Comparison of ENCODE assay signal across 28 mouse cellular contexts in genomic region chr19:46658851-46659250, GRCm38 (mm10). TPM values are rescaled to one million over a fixed set of nuclear protein-coding genes. Genes with fewer than 3 reads are reported as not detected.
A peak's percentile ranks its signal among the peaks of the same experiment; 100 is the strongest.
DNase-seq lines count a peak whose midpoint lies in the region; ATAC-seq and TF ChIP-seq lines count a peak whose summit lies in the region.
"Had no signal": no experiment of that assay in that cellular context is flagged by ENCODE, and none has a peak within 500 bp of the region (broad histone marks: within the 10 kb centered on the region; RNA-seq: fewer than 3 reads in every experiment).

No protein-coding gene starts in this region.

- peaks cover 29% of the 10 kb centered on the region for H3K36me3 ChIP-seq in liver, postnatal 0 days (replicated peaks; ENCODE audit: insufficient read depth, low read length)
- H3K36me3 ChIP-seq in liver, embryonic 12.5 days: peaks cover 39% of the 10 kb centered on the region
- H3K36me3 ChIP-seq in intestine, postnatal 0 days (ENCODE audit: control insufficient read depth, insufficient read depth): peaks cover 27% of the 10 kb centered on the region
- peaks cover 13% of the 10 kb centered on the region for H3K36me3 ChIP-seq in stomach, postnatal 0 days (ENCODE audit: control insufficient read depth, insufficient read depth, low read length)

- H3K9me3 ChIP-seq in liver, postnatal 0 days (ENCODE audit: low read length): no peaks in the 10 kb centered on the region
- H3K9me3 ChIP-seq in liver, embryonic 12.5 days (replicated peaks): no peaks in the 10 kb centered on the region
- no peaks in the 10 kb centered on the region for H3K9me3 ChIP-seq in intestine, postnatal 0 days (ENCODE audit: control insufficient read depth)
- no peaks in the 10 kb centered on the region for H3K9me3 ChIP-seq in stomach, postnatal 0 days (ENCODE audit: control insufficient read depth, low read length)
- H3K9me3 ChIP-seq: liver, embryonic 13.5 days; midbrain, embryonic 15.5 days had no signal

- H3K27ac ChIP-seq in gastrocnemius, adult 2 months: 0 out of 2 replicates have a peak overlapping the region, but pooled peaks have one; percentile 20
- peak overlapping the region; percentile 82; the same call in 1 of the 2 replicates for H3K27ac ChIP-seq in liver, postnatal 0 days (ENCODE audit: low read depth)
- no peak overlapping the region for H3K27ac ChIP-seq in liver, embryonic 12.5 days
- H3K27ac ChIP-seq in intestine, postnatal 0 days (ENCODE audit: low read depth, low read length): peak overlapping the region; percentile 29
- peak overlapping the region; percentile 35 for H3K27ac ChIP-seq in stomach, postnatal 0 days (replicated peaks)
- H3K27ac ChIP-seq: embryonic facial prominence, embryonic 10.5 days; hindbrain, postnatal 0 days; layer of hippocampus, adult 2 months; liver, embryonic 13.5 days; midbrain, embryonic 15.5 days had no signal

- H3K4me2 ChIP-seq in liver, postnatal 0 days (ENCODE audit: low read depth, low read length): no peak overlapping the region
- no peak overlapping the region for H3K4me2 ChIP-seq in liver, embryonic 12.5 days
- H3K4me2 ChIP-seq in intestine, postnatal 0 days (replicated peaks; ENCODE audit: low read depth): no peak overlapping the region; the same call in 1 of the 2 replicates
- H3K4me2 ChIP-seq in stomach, postnatal 0 days (replicated peaks; ENCODE audit: low read depth): no peak overlapping the region
- H3K4me2 ChIP-seq: heart, embryonic 11.5 days; liver, embryonic 13.5 days; midbrain, embryonic 15.5 days had no signal

- no peak for TF ChIP-seq CTCF in gastrocnemius, adult 2 months (IDR thresholded peaks at IDR 0.05)
- TF ChIP-seq CTCF in liver, postnatal 0 days (IDR thresholded peaks at IDR 0.05; ENCODE audit: low read depth): no peak
- no peak for TF ChIP-seq CTCF in intestine, postnatal 0 days (IDR thresholded peaks at IDR 0.05; ENCODE audit: low read depth)
- TF ChIP-seq CTCF in stomach, postnatal 0 days (IDR thresholded peaks at IDR 0.05; ENCODE audit: low read depth): no peak

- H3K4me3 ChIP-seq in gastrocnemius, adult 2 months: no peak overlapping the region
- H3K4me3 ChIP-seq in liver, postnatal 0 days (ENCODE audit: low read depth, low read length): no peak overlapping the region
- no peak overlapping the region for H3K4me3 ChIP-seq in liver, embryonic 12.5 days
- no peak overlapping the region for H3K4me3 ChIP-seq in intestine, postnatal 0 days (ENCODE audit: low read depth, low read length)
- no peak overlapping the region for H3K4me3 ChIP-seq in stomach, postnatal 0 days (ENCODE audit: low read depth, low read length)
- H3K4me3 ChIP-seq: embryonic facial prominence, embryonic 10.5 days; layer of hippocampus, adult 2 months; liver, embryonic 13.5 days; midbrain, embryonic 15.5 days had no signal

- 72% methylated on average over 9 of the region's 9 CpGs for WGBS in liver, postnatal 0 days (ENCODE audit: insufficient replicate concordance)
- WGBS in liver, embryonic 12.5 days (ENCODE audit: insufficient replicate concordance): 72% methylated on average over 9 of the region's 9 CpGs
- 34% methylated on average over 9 of the region's 9 CpGs for WGBS in intestine, postnatal 0 days
- WGBS in stomach, postnatal 0 days: 71% methylated on average over 9 of the region's 9 CpGs

- intact Hi-C loops in gastrocnemius, adult 2 months (cut with DNase I): loop anchor here (10.0 kb wide), 1 partner anchor 54 kb away; no protein-coding TSS in a partner anchor

- peaks cover 12% of the 10 kb centered on the region for H3K4me1 ChIP-seq in liver, postnatal 0 days (ENCODE audit: insufficient read depth)
- H3K4me1 ChIP-seq in liver, embryonic 12.5 days: peaks cover 5% of the 10 kb centered on the region; the same call in 1 of the 2 replicates
- 0 out of 2 replicates have a peak, but pooled peaks cover 3% of the 10 kb centered on the region for H3K4me1 ChIP-seq in intestine, postnatal 0 days (replicated peaks; ENCODE audit: control insufficient read depth, insufficient read depth, low read length)
- no peaks in the 10 kb centered on the region for H3K4me1 ChIP-seq in stomach, postnatal 0 days (replicated peaks; ENCODE audit: control insufficient read depth, insufficient read depth)
- H3K4me1 ChIP-seq: midbrain, embryonic 15.5 days had no signal

- no peak overlapping the region for H3K9ac ChIP-seq in liver, postnatal 0 days (replicated peaks)
- no peak overlapping the region for H3K9ac ChIP-seq in liver, embryonic 12.5 days
- no peak overlapping the region for H3K9ac ChIP-seq in intestine, postnatal 0 days (ENCODE audit: low read depth, low read length)
- no peak overlapping the region for H3K9ac ChIP-seq in stomach, postnatal 0 days (ENCODE audit: low read length)
- H3K9ac ChIP-seq: liver, embryonic 13.5 days; midbrain, embryonic 15.5 days had no signal

- TF ChIP-seq EP300 in liver, postnatal 0 days (IDR thresholded peaks at IDR 0.05; ENCODE audit: low read depth): no peak
- no peak for TF ChIP-seq EP300 in stomach, postnatal 0 days (optimal IDR thresholded peaks at IDR 0.05)

- H3K27me3 ChIP-seq in liver, postnatal 0 days (ENCODE audit: insufficient read depth, low read length): no peaks in the 10 kb centered on the region
- H3K27me3 ChIP-seq in liver, embryonic 12.5 days (replicated peaks): no peaks in the 10 kb centered on the region
- H3K27me3 ChIP-seq in intestine, postnatal 0 days (replicated peaks; ENCODE audit: control insufficient read depth, insufficient read depth, low read length): no peaks in the 10 kb centered on the region
- H3K27me3 ChIP-seq in stomach, postnatal 0 days (ENCODE audit: control insufficient read depth, insufficient read depth, low read length): no peaks in the 10 kb centered on the region
- H3K27me3 ChIP-seq: liver, embryonic 13.5 days; midbrain, embryonic 15.5 days had no signal

- no peak for DNase-seq in gastrocnemius, adult 2 months
- no peak for DNase-seq in gastrocnemius, adult 8-10 months (ENCODE audit: low spot score in 2 of 2)
- DNase-seq in liver, postnatal 0 days: no peak
- peak; percentile 67 for DNase-seq in stomach, postnatal 0 days (ENCODE audit: low spot score)
- no peak for DNase-seq in layer of hippocampus, adult 9-10 months (ENCODE audit: low spot score)
- DNase-seq: cerebellum, adult 11 months; cerebellum, adult 9-11 months; gastrocnemius, postnatal 36 days; heart, postnatal 10 days; kidney, adult 18-20 months; kidney, postnatal 10 days; layer of hippocampus, postnatal 36 days; liver, embryonic 13.5 days; right cerebral cortex, postnatal 4 days; thymus, adult 18-20 months; thymus, postnatal 4 days had no signal

- no peak for ATAC-seq in liver, postnatal 0 days
- ATAC-seq in liver, embryonic 12.5 days: no peak
- ATAC-seq in intestine, postnatal 0 days: peak; percentile 61
- ATAC-seq in stomach, postnatal 0 days (ENCODE audit: low FRiP score, low TSS enrichment): peak; percentile 71
- ATAC-seq: forebrain, embryonic 16.5 days; hindbrain, postnatal 0 days; midbrain, embryonic 15.5 days had no signal

RNA-seq across cellular contexts. Expression of gene Cyp17a1, which starts 14.1 kb away (rescaled TPM):
- total RNA-seq in gastrocnemius, adult 2 months (2021): not detected
- total RNA-seq in gastrocnemius, adult 8-10 months (2022): not detected
- 3.3 and 5.8 TPM in 2 replicates for polyA plus RNA-seq in liver, postnatal 0 days (2015; fragmentation: Nextera tagmentation; extraction: Ambion mirVana)
- 0.06 TPM in 1 of 2 replicates, not detected in the other for polyA plus RNA-seq in liver, embryonic 12.5 days (2016; fragmentation: Nextera tagmentation; extraction: Ambion mirVana)
- not detected in 2 replicates for polyA plus RNA-seq in intestine, postnatal 0 days (2015; fragmentation: Nextera tagmentation; extraction: Ambion mirVana)
- polyA plus RNA-seq in stomach, postnatal 0 days (2015; fragmentation: Nextera tagmentation; extraction: Ambion mirVana): 0.12 TPM in 1 of 2 replicates, not detected in the other
- total RNA-seq: common myeloid progenitor, adult 5-6 weeks; gastrocnemius, postnatal 36 days; heart, postnatal 10 days; hindbrain, postnatal 0 days; layer of hippocampus, adult 2 months; layer of hippocampus, postnatal 36 days; left cerebral cortex, postnatal 10 days had no signal
- polyA plus RNA-seq: embryonic facial prominence, embryonic 10.5 days; hindbrain, postnatal 0 days; limb, embryonic 11.5 days; liver, embryonic 13.5 days; midbrain, embryonic 15.5 days; stomach, embryonic 14.5 days had no signal

RNA-seq across cellular contexts. Expression of gene Borcs7, which starts 30.9 kb away (rescaled TPM):
- total RNA-seq in gastrocnemius, adult 2 months (2021): 10 to 100 TPM; 12.1 to 12.2 TPM
- total RNA-seq in gastrocnemius, adult 8-10 months (2022): 10 to 100 TPM; 12.0 to 14.7 (median 12.6) TPM
- 6.6 and 7.1 TPM in 2 replicates for polyA plus RNA-seq in liver, postnatal 0 days (2015; fragmentation: Nextera tagmentation; extraction: Ambion mirVana)
- polyA plus RNA-seq in liver, embryonic 12.5 days (2016; fragmentation: Nextera tagmentation; extraction: Ambion mirVana): 7.4 and 7.7 TPM in 2 replicates
- 13.5 and 14.4 TPM in 2 replicates for polyA plus RNA-seq in intestine, postnatal 0 days (2015; fragmentation: Nextera tagmentation; extraction: Ambion mirVana)
- 15.6 and 17.0 TPM in 2 replicates for polyA plus RNA-seq in stomach, postnatal 0 days (2015; fragmentation: Nextera tagmentation; extraction: Ambion mirVana)

RNA-seq across cellular contexts. Expression of gene As3mt, which starts 48.4 kb away (rescaled TPM):
- total RNA-seq in gastrocnemius, adult 2 months (2021): 100 to 1,000 TPM in 1 of 2 experiments, 10 to 100 TPM in 1; 76.3 to 106 TPM
- total RNA-seq in gastrocnemius, adult 8-10 months (2022): 100 to 1,000 TPM in 1 of 4 experiments, 10 to 100 TPM in 3; 83.6 to 105 (median 90.4) TPM
- 28.4 and 30.1 TPM in 2 replicates for polyA plus RNA-seq in liver, postnatal 0 days (2015; fragmentation: Nextera tagmentation; extraction: Ambion mirVana)
- 18.5 and 20.1 TPM in 2 replicates for polyA plus RNA-seq in liver, embryonic 12.5 days (2016; fragmentation: Nextera tagmentation; extraction: Ambion mirVana)
- 46.4 and 49.0 TPM in 2 replicates for polyA plus RNA-seq in intestine, postnatal 0 days (2015; fragmentation: Nextera tagmentation; extraction: Ambion mirVana)
- 17.0 and 17.7 TPM in 2 replicates for polyA plus RNA-seq in stomach, postnatal 0 days (2015; fragmentation: Nextera tagmentation; extraction: Ambion mirVana)

RNA-seq across cellular contexts. Expression of gene Wbp1l, which starts 60.0 kb away (rescaled TPM):
- total RNA-seq in gastrocnemius, adult 2 months (2021): 100 to 1,000 TPM in 1 of 2 experiments, 10 to 100 TPM in 1; 65.4 to 101 TPM
- 100 to 1,000 TPM in 1 of 4 experiments, 10 to 100 TPM in 3; 56.9 to 103 (median 59.7) TPM for total RNA-seq in gastrocnemius, adult 8-10 months (2022)
- 40.4 and 48.8 TPM in 2 replicates for polyA plus RNA-seq in liver, postnatal 0 days (2015; fragmentation: Nextera tagmentation; extraction: Ambion mirVana)
- 24.4 and 24.9 TPM in 2 replicates for polyA plus RNA-seq in liver, embryonic 12.5 days (2016; fragmentation: Nextera tagmentation; extraction: Ambion mirVana)
- 33.1 and 35.2 TPM in 2 replicates for polyA plus RNA-seq in intestine, postnatal 0 days (2015; fragmentation: Nextera tagmentation; extraction: Ambion mirVana)
- polyA plus RNA-seq in stomach, postnatal 0 days (2015; fragmentation: Nextera tagmentation; extraction: Ambion mirVana): 31.2 and 32.9 TPM in 2 replicates

Comparison
In these comparisons a context has a peak if more than half of its experiments do, and no peak if none do; other contexts are left out.
1. ATAC-seq: peak in intestine, postnatal 0 days (single experiment) and stomach, postnatal 0 days (single experiment); none in liver, postnatal 0 days (single experiment) and liver, embryonic 12.5 days (single experiment).